Mouse (Mus musculus): ENCODE data around the gene Galnt14. TPM values are rescaled to one million over a fixed set of nuclear protein-coding genes. Genes with fewer than 3 reads are reported as not detected.

Gene Galnt14
- 0.88 and 1.8 TPM in 2 replicates for polyA plus RNA-seq (2015; fragmentation: Nextera tagmentation; extraction: Ambion mirVana)

DNA sequence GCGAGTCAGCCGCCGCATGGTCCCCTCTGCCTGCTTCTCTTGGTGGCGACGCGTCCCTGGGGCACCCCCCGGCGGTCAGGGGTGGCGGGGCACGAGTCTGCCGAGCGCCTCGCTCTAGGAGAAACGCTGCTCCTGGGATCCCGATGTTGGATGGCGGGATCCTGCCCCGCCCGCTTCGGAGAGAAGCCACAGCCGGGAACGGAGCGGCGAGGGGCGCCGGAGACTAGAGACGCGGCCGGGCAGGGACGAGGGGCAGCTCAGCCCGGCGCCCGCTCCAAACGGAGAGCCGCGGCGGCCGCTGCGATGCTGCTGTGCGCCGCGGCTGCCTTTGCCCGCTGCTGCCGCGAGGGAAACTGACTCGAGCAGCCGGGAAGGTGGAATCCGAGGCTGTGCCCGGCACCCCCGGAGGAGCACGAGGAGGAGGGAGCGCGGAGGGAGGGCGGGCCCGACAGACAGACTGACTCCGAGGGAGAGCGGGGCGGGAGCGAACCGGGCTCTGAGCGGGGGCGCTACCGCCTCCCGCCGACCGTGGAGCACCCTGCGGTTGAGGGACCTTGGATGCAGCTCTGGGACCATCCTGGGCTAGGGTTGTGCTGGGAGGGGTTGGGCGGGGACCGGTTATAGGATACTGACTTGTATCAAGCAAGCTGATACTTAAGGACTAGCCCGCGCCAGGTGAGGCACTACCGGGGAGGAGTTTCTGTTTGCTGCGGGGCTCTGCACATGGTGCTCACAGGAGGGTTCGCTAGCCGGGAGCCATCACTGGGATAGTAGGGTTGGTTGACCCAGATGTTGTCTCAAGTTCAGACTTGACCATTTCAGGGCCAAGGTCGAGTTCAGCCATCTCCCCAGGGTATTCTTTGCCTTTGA lies at the start of gene Galnt14:
Galnt14 (minus strand) TSS at position 412 of the 870 bp plus-strand sequence.

Other genes with a start within 250 kb of the Galnt14 start
- 24.6 and 46.9 TPM in 2 replicates for gene Ehd3, start 93.7 kb upstream of the Galnt14 start, polyA plus RNA-seq (2015; fragmentation: Nextera tagmentation; extraction: Ambion mirVana)
- gene Xdh, start 239.7 kb upstream of the Galnt14 start, polyA plus RNA-seq (2015; fragmentation: Nextera tagmentation; extraction: Ambion mirVana) = 18.2 and 43.2 TPM in 2 replicates

Measured in adrenal gland, postnatal 0 days (tissue).